Mouse (Mus musculus): ENCODE results near the gene Ptger4. TPM values are rescaled to one million over a fixed set of nuclear protein-coding genes. Genes with fewer than 3 reads are reported as not detected.
A peak's percentile ranks its signal among the peaks of the same experiment; 100 is the strongest.

Ptger4 gene
- total and polyA plus RNA-seq, 3 experiments: 3.5 to 5.7 TPM; not detected in 1

GRCm38 (mm10) chr15:5205222-5205621 is 38.8 kb downstream of the Ptger4 start:
- no peaks in the 10 kb centered on the region for H3K9me3 ChIP-seq (replicated peaks; ENCODE audit: insufficient read depth, low read length)
- no peak overlapping the region for H3K4me3 ChIP-seq (ENCODE audit: control insufficient read depth in 1 of 2, insufficient read depth in 1 of 2, low read depth in 2 of 2, low read length in 2 of 2)
- no peaks in the 10 kb centered on the region for H3K27me3 ChIP-seq (ENCODE audit: control insufficient read depth in 1 of 2, insufficient read depth in 2 of 2, low read length in 2 of 2)
- H3K79me2 ChIP-seq (ENCODE audit: control insufficient read depth, insufficient read depth, low read length, poor library complexity): no peaks in the 10 kb centered on the region
- H3K4me1 ChIP-seq (ENCODE audit: control insufficient read depth in 1 of 2, insufficient read depth in 2 of 2, low read length in 2 of 2): peaks cover 0 to 8% of the 10 kb centered on the region in 2 experiments; a peak in 2 of 4 replicates
- H3K9ac ChIP-seq (ENCODE audit: control insufficient read depth, low read depth, low read length, poor library complexity, severe bottlenecking): no peak overlapping the region
- DNase-seq (ENCODE audit: low read depth, low spot score): no peak
- no peak overlapping the region for H3K27ac ChIP-seq (ENCODE audit: control insufficient read depth, low read depth, low read length)
- TF ChIP-seq KAT2A (conservative IDR thresholded peaks at IDR 0.05; ENCODE audit: low read depth, low read length) (no peak), CHD2 (IDR thresholded peaks at IDR 0.05; ENCODE audit: low read length) (no peak), POLR2AphosphoS5 (IDR thresholded peaks at IDR 0.05; ENCODE audit: borderline replicate concordance, low read depth, low read length) (no peak), HCFC1 (IDR thresholded peaks at IDR 0.05; ENCODE audit: low read depth, low read length) (no peak), MAX (IDR thresholded peaks at IDR 0.05; ENCODE audit: low read length) (no peak)
- H3K36me3 ChIP-seq (ENCODE audit: control insufficient read depth in 1 of 2, insufficient read depth in 2 of 2, low read length in 2 of 2): peaks cover 0 to 10% of the 10 kb centered on the region in 2 experiments; a peak in 2 of 4 replicates

DNA sequence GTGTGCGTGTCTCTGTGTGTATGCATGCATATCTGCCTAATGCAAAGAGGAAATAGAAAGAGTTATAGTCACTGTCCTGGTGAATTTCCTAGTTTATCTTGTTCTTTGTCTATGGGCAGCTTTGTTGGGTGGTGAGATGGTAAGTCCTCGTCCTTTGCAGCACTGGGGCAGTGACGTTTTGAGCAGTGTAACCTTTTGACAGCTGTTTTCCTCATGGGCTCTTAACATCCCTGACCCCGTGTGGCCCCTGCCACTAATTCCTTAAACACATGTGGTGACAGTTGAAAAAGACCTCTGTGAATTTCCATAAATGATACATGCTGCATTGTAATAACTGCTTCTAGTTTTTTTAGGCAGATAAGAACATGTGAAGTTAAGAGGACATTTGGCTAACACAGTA is 47.3 kb downstream of the Ptger4 start:
- TF ChIP-seq CHD2 (IDR thresholded peaks at IDR 0.05; ENCODE audit: low read length) (no peak), USF1 (IDR thresholded peaks at IDR 0.05; ENCODE audit: low read depth, low read length) (no peak), MYB (IDR thresholded peaks at IDR 0.05; ENCODE audit: low read depth, low read length) (no peak), MAZ (IDR thresholded peaks at IDR 0.05; ENCODE audit: low read depth, low read length) (no peak)
- Histone ChIP-seq H3K9me3 (replicated peaks; ENCODE audit: insufficient read depth, low read length) (no peaks in the 10 kb centered on the region), H3K36me3 (ENCODE audit: control insufficient read depth in 1 of 2, insufficient read depth in 2 of 2, low read length in 2 of 2) (peaks cover 0 to 16% of the 10 kb centered on the region in 2 experiments; a peak in 2 of 4 replicates), H3K4me3 (ENCODE audit: control insufficient read depth in 1 of 2, insufficient read depth in 1 of 2, low read depth in 2 of 2, low read length in 2 of 2) (no peak overlapping the region), H3K79me2 (ENCODE audit: control insufficient read depth, insufficient read depth, low read length, poor library complexity) (no peaks in the 10 kb centered on the region), H3K9ac (ENCODE audit: control insufficient read depth, low read depth, low read length, poor library complexity, severe bottlenecking) (no peak overlapping the region), H3K4me1 (ENCODE audit: control insufficient read depth in 1 of 2, insufficient read depth in 2 of 2, low read length in 2 of 2) (peaks cover 2 to 8% of the 10 kb centered on the region in 2 experiments; a peak in 2 of 4 replicates), H3K27ac (ENCODE audit: control insufficient read depth, low read depth, low read length) (no peak overlapping the region), H3K27me3 (ENCODE audit: control insufficient read depth in 1 of 2, insufficient read depth in 2 of 2, low read length in 2 of 2) (no peaks in the 10 kb centered on the region)
- no peak for DNase-seq (ENCODE audit: low read depth, low spot score)

GRCm38 (mm10) chr15:5195987-5196514 is 47.9 kb downstream of the Ptger4 start:
- H3K9me3 ChIP-seq (replicated peaks; ENCODE audit: insufficient read depth, low read length): no peaks in the 10 kb centered on the region
- H3K27me3 ChIP-seq (ENCODE audit: control insufficient read depth in 1 of 2, insufficient read depth in 2 of 2, low read length in 2 of 2): no peaks in the 10 kb centered on the region
- peak; percentile 54 for DNase-seq (ENCODE audit: low read depth, low spot score)
- no peak for TF ChIP-seq MEF2A (IDR thresholded peaks at IDR 0.05; ENCODE audit: extremely low read depth, insufficient replicate concordance, low read depth, low read length, poor library complexity, severe bottlenecking)
- TF ChIP-seq E2F4 (IDR thresholded peaks at IDR 0.05; ENCODE audit: borderline replicate concordance, low read depth, low read length): no peak
- no peak for TF ChIP-seq MAZ (IDR thresholded peaks at IDR 0.05; ENCODE audit: low read depth, low read length)
- TF ChIP-seq EP300 (IDR thresholded peaks at IDR 0.05; ENCODE audit: low read depth in 1 of 2, low read length in 2 of 2): peak; percentile 5 to 48; a peak in 1 of 4 replicates
- TF ChIP-seq MAFK (IDR thresholded peaks at IDR 0.05; ENCODE audit: borderline replicate concordance, low read depth, low read length): no peak
- TF ChIP-seq ETS1 (IDR thresholded peaks at IDR 0.05; ENCODE audit: low read depth, low read length): peak; percentile 81
- peak; percentile 21; the same call in 1 of the 2 replicates for TF ChIP-seq TAL1 (IDR thresholded peaks at IDR 0.05; ENCODE audit: low read length)
- TF ChIP-seq GATA1 (IDR thresholded peaks at IDR 0.05; ENCODE audit: low read depth, low read length): peak; percentile 49; the same call in 1 of the 2 replicates
- no peak overlapping the region for H3K4me3 ChIP-seq (ENCODE audit: control insufficient read depth in 1 of 2, insufficient read depth in 1 of 2, low read depth in 2 of 2, low read length in 2 of 2)
- no peak overlapping the region for H3K27ac ChIP-seq (ENCODE audit: control insufficient read depth, low read depth, low read length)
- H3K79me2 ChIP-seq (ENCODE audit: control insufficient read depth, insufficient read depth, low read length, poor library complexity): no peaks in the 10 kb centered on the region
- no peak overlapping the region for H3K9ac ChIP-seq (ENCODE audit: control insufficient read depth, low read depth, low read length, poor library complexity, severe bottlenecking)
- H3K36me3 ChIP-seq (ENCODE audit: control insufficient read depth in 1 of 2, insufficient read depth in 2 of 2, low read length in 2 of 2): peaks cover 0 to 16% of the 10 kb centered on the region in 2 experiments; a peak in 2 of 4 replicates
- H3K4me1 ChIP-seq (ENCODE audit: control insufficient read depth in 1 of 2, insufficient read depth in 2 of 2, low read length in 2 of 2): peaks cover 2 to 6% of the 10 kb centered on the region in 2 experiments; a peak in 1 of 4 replicates
